Mouse (Mus musculus) frontal cortex, postnatal 36 days (tissue): ENCODE measurements at regions not wholly inside any gene's neighbourhood (a gene's known extent, or its start where the extent isn't known, plus 50 kb on each side); places are given as distances from the start of the nearest gene placed in this dataset.

ENCODE experiments used
- DNase-seq, 2 experiments: peaks; one replicate each; pipeline ENCODE4 v3.0.0; 2022; ENCODE audit warnings: low spot score in 2 of 2

GRCm38 (mm10) chr15:17245096-17245495 lies 516.5 kb downstream of the Cdh9 start:
- no peak for DNase-seq

GRCm38 (mm10) chr15:17289221-17289620 lies 560.7 kb downstream of the Cdh9 start:
- DNase-seq = no peak
